Mouse (Mus musculus) liver, postnatal 0 days (tissue): ENCODE measurements at regions not wholly inside any gene's neighbourhood (a gene's known extent, or its start where the extent isn't known, plus 50 kb on each side); places are given as distances from the start of the nearest gene placed in this dataset.

ENCODE experiments used
- ATAC-seq: fragments of 200-750 bp; cut with Nextera tagmentation; 2 replicates; pipeline ENCODE4 v1.8.0; 2017; ENCODE audit warnings: mild to moderate bottlenecking, moderate library complexity
- DNase-seq: peaks from one replicate; pipeline ENCODE4 v3.0.0-alpha.2; 2016
- H3K27ac ChIP-seq: fragments of 300-500 bp; sonication (generic); 2 replicates; pipeline ENCODE4 v1.5.1; 2014; ENCODE audit warnings: antibody characterized with exemption, moderate library complexity, mild to moderate bottlenecking, low read depth
- H3K27me3 ChIP-seq: fragments of 300-500 bp; sonication (generic); 2 replicates; pipeline ENCODE4 v1.6.1; 2014; ENCODE audit warnings: low read length, control low read depth, mixed read lengths; ENCODE audit not compliant: insufficient read depth
- H3K36me3 ChIP-seq: fragments of 300-500 bp; sonication (generic); replicated peaks from 2 replicates; pipeline ENCODE4 v1.6.1; 2014; ENCODE audit warnings: mild to moderate bottlenecking, control low read depth, low read length, moderate library complexity, mixed read lengths; ENCODE audit not compliant: insufficient read depth
- H3K4me1 ChIP-seq: fragments of 300-500 bp; sonication (generic); 2 replicates; pipeline ENCODE4 v1.6.1; 2014; ENCODE audit warnings: antibody characterized with exemption, mild to moderate bottlenecking, control low read depth; ENCODE audit not compliant: insufficient read depth
- H3K4me2 ChIP-seq: fragments of 300-500 bp; sonication (generic); 2 replicates; pipeline ENCODE4 v1.6.1; 2014; ENCODE audit warnings: low read depth, mild to moderate bottlenecking, low read length, moderate library complexity, mixed read lengths
- H3K4me3 ChIP-seq: fragments of 300-500 bp; sonication (generic); 2 replicates; pipeline ENCODE4 v1.5.1; 2014; ENCODE audit warnings: low read depth, low read length
- H3K9ac ChIP-seq: fragments of 300-500 bp; sonication (generic); replicated peaks from 2 replicates; pipeline ENCODE4 v1.6.1; 2014; ENCODE audit warnings: mild to moderate bottlenecking, moderate library complexity
- H3K9me3 ChIP-seq: fragments of 300-500 bp; sonication (generic); 2 replicates; pipeline ENCODE4 v1.6.1; 2016; ENCODE audit warnings: mild to moderate bottlenecking, control low read depth, low read length, mixed read lengths
- CTCF ChIP-seq: sonication (generic); IDR thresholded peaks from 2 replicates; pipeline ENCODE4 v1.5.1; 2016; ENCODE audit warnings: antibody characterized with exemption, low read depth
- EP300 ChIP-seq: IDR thresholded peaks from 2 replicates; pipeline ENCODE4 v1.6.1; 2016; ENCODE audit warnings: antibody characterized with exemption, low read depth, mild to moderate bottlenecking
- WGBS: fragments of 180-500 bp; shearing (Covaris S2); extraction: QIAGEN DNeasy Blood & Tissue Kit; methylation state at CpG from one replicate; pipeline ENCODE4 v1.1.7; 2014; ENCODE audit not compliant: insufficient replicate concordance; 5-methylcytosine and 5-hydroxymethylcytosine counted together

GRCm38 (mm10) chr8:18344838-18345237, 633.2 kb downstream of the Defb40 start:
- 71% methylated on average over 5 of the region's 5 CpGs for WGBS
- Histone ChIP-seq H3K27ac (no peak overlapping the region), H3K4me1 (no peaks in the 10 kb centered on the region), H3K9ac (no peak overlapping the region), H3K27me3 (no peaks in the 10 kb centered on the region), H3K36me3 (no peaks in the 10 kb centered on the region), H3K9me3 (no peaks in the 10 kb centered on the region), H3K4me3 (no peak overlapping the region), H3K4me2 (no peak overlapping the region)
- no peak for TF ChIP-seq CTCF
- no peak for TF ChIP-seq EP300
- no peak for DNase-seq
- no peak for ATAC-seq

- Histone ChIP-seq H3K9ac (no peak overlapping the region), H3K27me3 (no peaks in the 10 kb centered on the region), H3K4me3 (no peak overlapping the region), H3K27ac (no peak overlapping the region), H3K4me2 (no peak overlapping the region), H3K4me1 (no peaks in the 10 kb centered on the region), H3K36me3 (no peaks in the 10 kb centered on the region), H3K9me3 (no peaks in the 10 kb centered on the region)
- TF ChIP-seq CTCF: no peak
- no peak for TF ChIP-seq EP300
- ATAC-seq (no peak), DNase-seq (no peak)
- 66% methylated on average over 1 of the region's 1 CpGs for WGBS
Measured at GRCm38 (mm10) chr8:18335576-18335975, 642.5 kb downstream of the Defb40 start.

DNA sequence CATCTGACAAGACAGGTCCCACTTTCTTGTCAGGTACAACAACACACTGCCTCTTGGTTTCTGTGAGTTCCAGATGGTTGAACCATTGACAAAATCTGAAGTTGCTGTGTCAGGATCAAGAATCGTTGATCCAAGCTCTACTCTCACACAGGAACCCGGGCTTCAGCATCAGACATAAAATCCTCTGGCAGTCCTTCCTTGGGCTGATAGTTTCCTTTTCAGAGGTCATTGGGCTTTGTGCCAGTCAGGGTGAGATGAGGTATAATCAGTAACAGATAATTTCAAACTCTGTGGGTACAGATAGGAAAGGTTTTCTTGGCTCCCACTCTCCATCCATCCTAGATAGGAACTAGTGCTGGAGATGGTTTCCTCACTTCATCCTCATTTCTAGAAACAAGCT, 649.5 kb downstream of the Defb40 start:
- Histone ChIP-seq H3K9ac (no peak overlapping the region), H3K36me3 (no peaks in the 10 kb centered on the region), H3K4me2 (no peak overlapping the region), H3K9me3 (no peaks in the 10 kb centered on the region), H3K4me1 (no peaks in the 10 kb centered on the region), H3K4me3 (no peak overlapping the region), H3K27ac (no peak overlapping the region), H3K27me3 (no peaks in the 10 kb centered on the region)
- no peak for DNase-seq
- 70% methylated on average over 2 of the region's 2 CpGs for WGBS
- ATAC-seq: no peak
- TF ChIP-seq CTCF (no peak), EP300 (no peak)

DNA sequence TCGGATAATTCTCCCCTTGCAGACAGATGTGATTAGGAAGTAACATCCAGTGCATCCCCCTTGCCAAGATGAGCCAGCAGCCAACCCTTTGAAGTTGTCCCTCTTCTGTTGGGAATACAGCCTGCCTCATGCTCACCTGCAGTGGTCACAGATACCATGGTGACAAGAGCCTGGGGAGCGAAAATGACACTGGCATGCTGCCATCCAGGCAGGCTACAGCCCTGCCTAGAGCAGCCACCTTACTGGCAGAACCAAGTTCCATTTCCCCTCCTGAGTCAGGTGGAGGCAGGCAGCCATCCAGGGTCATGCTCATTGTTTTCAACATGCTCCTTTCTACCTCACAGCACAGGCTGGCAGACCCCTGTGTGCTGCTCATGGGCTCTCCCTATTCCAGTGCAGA, 661.6 kb downstream of the Defb40 start:
- DNase-seq (no peak), ATAC-seq (no peak)
- WGBS: 48% methylated on average over 2 of the region's 2 CpGs
- Histone ChIP-seq H3K9ac (no peak overlapping the region), H3K4me3 (no peak overlapping the region), H3K9me3 (no peaks in the 10 kb centered on the region), H3K27ac (no peak overlapping the region), H3K27me3 (no peaks in the 10 kb centered on the region), H3K4me2 (no peak overlapping the region), H3K4me1 (no peaks in the 10 kb centered on the region), H3K36me3 (no peaks in the 10 kb centered on the region)
- TF ChIP-seq EP300 (no peak), CTCF (no peak)

DNA sequence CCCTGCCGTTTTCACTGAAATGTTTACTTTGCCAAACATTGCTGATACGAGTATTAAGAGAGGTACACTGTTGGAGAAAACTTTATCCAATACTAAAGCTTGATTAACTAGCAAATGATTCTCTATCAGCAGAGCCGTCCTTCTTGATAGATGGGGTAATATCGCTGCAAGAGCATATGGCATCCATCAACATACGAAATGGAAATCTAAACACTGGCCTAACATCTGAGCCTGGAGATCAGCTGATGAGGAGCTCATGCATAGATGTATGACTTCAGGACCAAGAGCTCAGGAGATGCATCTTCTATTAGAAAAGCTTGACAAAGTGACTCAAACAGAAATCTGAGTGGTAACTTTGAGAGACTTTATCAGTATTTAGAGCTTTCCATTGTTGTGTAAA, 666.5 kb downstream of the Defb40 start:
- no peak overlapping the region for H3K4me3 ChIP-seq
- no peaks in the 10 kb centered on the region for H3K27me3 ChIP-seq
- no peak overlapping the region for H3K9ac ChIP-seq
- WGBS: 69% methylated on average over 5 of the region's 5 CpGs
- DNase-seq: no peak
- no peak overlapping the region for H3K27ac ChIP-seq
- no peaks in the 10 kb centered on the region for H3K4me1 ChIP-seq
- H3K36me3 ChIP-seq: no peaks in the 10 kb centered on the region
- no peak overlapping the region for H3K4me2 ChIP-seq
- no peaks in the 10 kb centered on the region for H3K9me3 ChIP-seq
- ATAC-seq: no peak
- TF ChIP-seq EP300 (no peak), CTCF (no peak)

GRCm38 (mm10) chr8:18310927-18311326, 667.1 kb downstream of the Defb40 start:
- Histone ChIP-seq H3K4me3 (no peak overlapping the region), H3K9ac (no peak overlapping the region), H3K36me3 (no peaks in the 10 kb centered on the region), H3K4me1 (no peaks in the 10 kb centered on the region), H3K9me3 (no peaks in the 10 kb centered on the region), H3K27ac (no peak overlapping the region), H3K27me3 (no peaks in the 10 kb centered on the region), H3K4me2 (no peak overlapping the region)
- TF ChIP-seq CTCF (no peak), EP300 (no peak)
- 67% methylated on average over 1 of the region's 1 CpGs for WGBS
- DNase-seq (no peak), ATAC-seq (no peak)
